In the genomic region with DNA sequence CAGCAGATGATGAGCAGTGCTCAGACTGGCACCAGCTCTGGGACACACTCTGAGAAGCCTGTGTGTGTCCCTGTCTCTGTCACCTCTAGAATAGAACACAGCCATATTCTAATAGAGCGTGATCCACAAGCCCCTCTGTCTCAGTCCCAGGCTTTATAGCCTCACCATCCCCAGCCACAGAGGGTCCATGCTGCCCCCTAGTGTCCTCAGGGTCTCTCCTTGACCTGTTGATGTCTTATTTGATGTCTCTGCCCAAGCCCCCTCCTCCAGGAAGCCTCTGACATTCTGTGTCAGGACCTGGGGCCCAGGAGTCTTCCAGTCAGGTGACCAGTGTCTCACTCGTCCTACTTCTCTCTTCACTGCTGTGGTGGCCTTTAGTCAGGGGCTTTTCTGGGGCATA, we compare ENCODE assay signal across 19 mouse cellular contexts. TPM values are rescaled to one million over a fixed set of nuclear protein-coding genes. Genes with fewer than 3 reads are reported as not detected.
A peak's percentile ranks its signal among the peaks of the same experiment; 100 is the strongest.
DNase-seq lines count a peak whose midpoint lies in the region; ATAC-seq and TF ChIP-seq lines count a peak whose summit lies in the region.
"Had no signal": no experiment of that assay in that cellular context is flagged by ENCODE, and none has a peak within 500 bp of the region (broad histone marks: within the 10 kb centered on the region; RNA-seq: fewer than 3 reads in every experiment).

No protein-coding gene starts in this region.

- no peak overlapping the region for H3K4me3 ChIP-seq in forebrain, embryonic 11.5 days (ENCODE audit: low read depth, low read length)
- no peak overlapping the region for H3K4me3 ChIP-seq in forebrain, embryonic 15.5 days
- H3K4me3 ChIP-seq in layer of hippocampus, adult 2 months: no peak overlapping the region
- no peak overlapping the region for H3K4me3 ChIP-seq in E14TG2a.4 (replicated peaks; ENCODE audit: low read length)
- no peak overlapping the region for H3K4me3 ChIP-seq in ES-E14 (ENCODE audit: insufficient read depth in 1 of 2, low read depth in 1 of 2, low read length in 2 of 2, poor library complexity in 1 of 2, severe bottlenecking in 1 of 2)
- H3K4me3 ChIP-seq in left cerebral cortex, adult 2 months: no peak overlapping the region
- H3K4me3 ChIP-seq: embryonic facial prominence, embryonic 10.5 days; gastrocnemius, adult 2 months; heart, embryonic 12.5 days; hindbrain, embryonic 10.5 days had no signal

- TF ChIP-seq CTCF in layer of hippocampus, adult 2 months (conservative IDR thresholded peaks at IDR 0.05): peak; percentile 38
- TF ChIP-seq CTCF in E14TG2a.4 (conservative IDR thresholded peaks at IDR 0.05; ENCODE audit: low read length): peak; percentile 25
- TF ChIP-seq CTCF in left cerebral cortex, adult 2 months (IDR thresholded peaks at IDR 0.05): no peak; the same call in 1 of the 2 replicates

- peaks cover 5% of the 10 kb centered on the region; the same call in 1 of the 2 replicates for H3K9me3 ChIP-seq in forebrain, embryonic 11.5 days (ENCODE audit: control insufficient read depth, low read length)
- no peaks in the 10 kb centered on the region for H3K9me3 ChIP-seq in forebrain, embryonic 15.5 days
- peaks cover 9% of the 10 kb centered on the region for H3K9me3 ChIP-seq in E14TG2a.4 (ENCODE audit: low read length)
- H3K9me3 ChIP-seq in ES-E14 (ENCODE audit: control insufficient read depth, insufficient read depth, low read depth, low read length): no peaks in the 10 kb centered on the region
- H3K9me3 ChIP-seq: embryonic facial prominence, embryonic 10.5 days; hindbrain, embryonic 10.5 days had no signal

- H3K4me2 ChIP-seq in forebrain, embryonic 11.5 days (ENCODE audit: low read depth, low read length, severe bottlenecking): no peak overlapping the region
- H3K4me2 ChIP-seq in forebrain, embryonic 15.5 days (replicated peaks): no peak overlapping the region
- H3K4me2 ChIP-seq: heart, embryonic 12.5 days; hindbrain, embryonic 14.5 days had no signal

- peaks cover 8% of the 10 kb centered on the region for H3K4me1 ChIP-seq in forebrain, embryonic 11.5 days (replicated peaks; ENCODE audit: control insufficient read depth, insufficient read depth, low read length)
- peaks cover 18% of the 10 kb centered on the region for H3K4me1 ChIP-seq in forebrain, embryonic 15.5 days
- H3K4me1 ChIP-seq in E14TG2a.4 (replicated peaks; ENCODE audit: low read depth, low read length): peaks cover 46% of the 10 kb centered on the region
- H3K4me1 ChIP-seq in ES-E14 (ENCODE audit: control insufficient read depth in 2 of 2, insufficient read depth in 2 of 2, low read length in 2 of 2, poor library complexity in 1 of 2): peaks cover 0 to 11% of the 10 kb centered on the region in 2 experiments; a peak in 1 of 4 replicates

- 52% methylated on average over 2 of the region's 2 CpGs for WGBS in forebrain, embryonic 11.5 days
- 29% methylated on average over 2 of the region's 2 CpGs for WGBS in forebrain, embryonic 15.5 days

- peaks cover 3% of the 10 kb centered on the region for H3K27me3 ChIP-seq in forebrain, embryonic 11.5 days (ENCODE audit: control insufficient read depth, insufficient read depth, low read length)
- H3K27me3 ChIP-seq in forebrain, embryonic 15.5 days: peaks cover 6% of the 10 kb centered on the region; the same call in 1 of the 2 replicates
- peaks cover 8% of the 10 kb centered on the region for H3K27me3 ChIP-seq in E14TG2a.4 (ENCODE audit: insufficient read depth, low read length)

- no peaks in the 10 kb centered on the region for H3K36me3 ChIP-seq in forebrain, embryonic 11.5 days (ENCODE audit: control insufficient read depth, insufficient read depth, low read length)
- no peaks in the 10 kb centered on the region for H3K36me3 ChIP-seq in forebrain, embryonic 15.5 days
- no peaks in the 10 kb centered on the region for H3K36me3 ChIP-seq in E14TG2a.4 (ENCODE audit: insufficient read depth, low read length)
- no peaks in the 10 kb centered on the region for H3K36me3 ChIP-seq in ES-E14 (ENCODE audit: control insufficient read depth, insufficient read depth, low read length, poor library complexity, severe bottlenecking)
- H3K36me3 ChIP-seq: embryonic facial prominence, embryonic 10.5 days; heart, embryonic 12.5 days; hindbrain, embryonic 10.5 days had no signal

- H3K27ac ChIP-seq in forebrain, embryonic 11.5 days (ENCODE audit: low read depth, low read length): no peak overlapping the region
- H3K27ac ChIP-seq in forebrain, embryonic 15.5 days (replicated peaks): no peak overlapping the region
- no peak overlapping the region for H3K27ac ChIP-seq in layer of hippocampus, adult 2 months
- no peak overlapping the region for H3K27ac ChIP-seq in ES-E14 (ENCODE audit: insufficient read depth, low read depth, low read length, poor library complexity, severe bottlenecking)
- no peak overlapping the region for H3K27ac ChIP-seq in left cerebral cortex, adult 2 months
- H3K27ac ChIP-seq: embryonic facial prominence, embryonic 10.5 days; gastrocnemius, adult 2 months; hindbrain, embryonic 10.5 days; hindbrain, embryonic 14.5 days had no signal

- intact Hi-C loops in left cerebral cortex, adult 2 months (cut with DNase I): no loop called here

- no peak overlapping the region for H3K9ac ChIP-seq in forebrain, embryonic 11.5 days (ENCODE audit: low read length)
- no peak overlapping the region for H3K9ac ChIP-seq in forebrain, embryonic 15.5 days (replicated peaks)
- H3K9ac ChIP-seq in ES-E14 (ENCODE audit: insufficient read depth, low read depth, low read length, poor library complexity, severe bottlenecking): no peak overlapping the region; the same call in 1 of the 2 replicates
- H3K9ac ChIP-seq: heart, embryonic 12.5 days; hindbrain, embryonic 14.5 days had no signal

- no peak for ATAC-seq in forebrain, embryonic 11.5 days (replicated peaks; ENCODE audit: low FRiP score)
- ATAC-seq in forebrain, embryonic 15.5 days (replicated peaks): no peak
- ATAC-seq: forebrain, embryonic 16.5 days; inflammation-experienced regulatory T-cells, adult 6 months had no signal

- in situ Hi-C loops in ES-E14 (cut with MboI; ENCODE audit: low sequenced_read_pairs in 2 of 2, unreplicated experiment in 2 of 2): loop anchor here (25.0 kb wide), 2 partner anchors 432 to 782 kb away; no protein-coding TSS in a partner anchor

- peak; percentile 56 for DNase-seq in forebrain, embryonic 11.5 days (ENCODE audit: low spot score)
- DNase-seq in layer of hippocampus, adult 2 months (ENCODE audit: low spot score in 2 of 2): no peak
- DNase-seq in layer of hippocampus, postnatal 36 days: no peak
- DNase-seq in ES-E14 (ENCODE audit: low read depth, low spot score): no peak
- no peak for DNase-seq in left cerebral cortex, adult 2 months (ENCODE audit: extremely low spot score in 1 of 2, low spot score in 2 of 2)
- DNase-seq: adrenal gland, postnatal 10 days; cerebellum, adult 11-12 months; cerebellum, adult 9-10 months; cerebellum, postnatal 25 days; gastrocnemius, adult 2 months; gastrocnemius, postnatal 25 days had no signal

TF ChIP-seq in ES-E14, 5 proteins besides CTCF, POLR2A, EP300 and RAD21:
- TF ChIP-seq HCFC1 (IDR thresholded peaks at IDR 0.05; ENCODE audit: borderline replicate concordance, insufficient read depth, low read length) (no peak), MAFK (IDR thresholded peaks at IDR 0.05; ENCODE audit: insufficient read depth, low read depth, low read length) (peak; percentile 59; the same call in 1 of the 2 replicates), ZC3H11A (IDR thresholded peaks at IDR 0.05; ENCODE audit: borderline replicate concordance, low read depth, low read length) (no peak)

RNA-seq across cellular contexts. Expression of gene Rpl38, which starts 24.2 kb away (rescaled TPM):
- polyA plus RNA-seq in forebrain, embryonic 11.5 days (2014; fragmentation: Nextera tagmentation; extraction: Ambion mirVana): 852 and 943 TPM in 2 replicates
- 787 and 864 TPM in 2 replicates for polyA plus RNA-seq in forebrain, embryonic 15.5 days (2015; fragmentation: Nextera tagmentation; extraction: Ambion mirVana)
- total RNA-seq in layer of hippocampus, adult 2 months (2021): 100 to 1,000 TPM; 905 to 943 TPM
- total RNA-seq in layer of hippocampus, postnatal 36 days (2021): 100 to 1,000 TPM; 846 to 926 TPM
- total RNA-seq in ES-E14 (2012; rRNA removed): 2,560 and 3,102 TPM in 2 replicates
- 100 to 1,000 TPM; 817 to 866 TPM for total RNA-seq in left cerebral cortex, adult 2 months (2021)

RNA-seq across cellular contexts. Expression of gene Ttyh2, which starts 31.1 kb away (rescaled TPM):
- 10.5 and 11.7 TPM in 2 replicates for polyA plus RNA-seq in forebrain, embryonic 11.5 days (2014; fragmentation: Nextera tagmentation; extraction: Ambion mirVana)
- 23.1 and 24.1 TPM in 2 replicates for polyA plus RNA-seq in forebrain, embryonic 15.5 days (2015; fragmentation: Nextera tagmentation; extraction: Ambion mirVana)
- 10 to 100 TPM; 24.4 to 27.8 TPM for total RNA-seq in layer of hippocampus, adult 2 months (2021)
- 10 to 100 TPM; 29.5 to 30.6 TPM for total RNA-seq in layer of hippocampus, postnatal 36 days (2021)
- total RNA-seq in ES-E14 (2012; rRNA removed): 16.7 and 40.0 TPM in 2 replicates
- 10 to 100 TPM; 18.5 to 18.6 TPM for total RNA-seq in left cerebral cortex, adult 2 months (2021)
